Mouse (Mus musculus) midbrain, embryonic 12.5 days (tissue): ENCODE data around the gene Racgap1. TPM values are rescaled to one million over a fixed set of nuclear protein-coding genes. Genes with fewer than 3 reads are reported as not detected.

Source experiments
- ATAC-seq: fragments of 200-750 bp; cut with Nextera tagmentation; 2 replicates; pipeline ENCODE4 v1.8.0; 2017; ENCODE audit warnings: low read depth, moderate TSS enrichment, moderate library complexity; ENCODE audit not compliant: low FRiP score
- H3K27ac ChIP-seq: fragments of 300-500 bp; sonication (generic); replicated peaks from 2 replicates; pipeline ENCODE4 v1.5.1; 2016; ENCODE audit warnings: mild to moderate bottlenecking
- H3K27me3 ChIP-seq: fragments of 300-500 bp; sonication (generic); 2 replicates; pipeline ENCODE4 v1.6.1; 2016; ENCODE audit warnings: mild to moderate bottlenecking
- H3K36me3 ChIP-seq: fragments of 300-500 bp; sonication (generic); 2 replicates; pipeline ENCODE4 v1.6.1; 2016
- H3K4me1 ChIP-seq: fragments of 300-500 bp; sonication (generic); 2 replicates; pipeline ENCODE4 v1.6.1; 2016
- H3K4me2 ChIP-seq: fragments of 300-500 bp; sonication (generic); replicated peaks from 2 replicates; pipeline ENCODE4 v1.6.1; 2016; ENCODE audit warnings: mild to moderate bottlenecking, moderate library complexity
- H3K4me3 ChIP-seq: fragments of 300-500 bp; sonication (generic); 2 replicates; pipeline ENCODE4 v1.5.1; 2016; ENCODE audit warnings: mild to moderate bottlenecking
- H3K9ac ChIP-seq: fragments of 300-500 bp; sonication (generic); replicated peaks from 2 replicates; pipeline ENCODE4 v1.6.1; 2016; ENCODE audit warnings: mild to moderate bottlenecking, moderate library complexity
- H3K9me3 ChIP-seq: fragments of 300-500 bp; sonication (generic); 2 replicates; pipeline ENCODE4 v1.6.1; 2016; ENCODE audit warnings: mild to moderate bottlenecking
- WGBS: fragments of 180-500 bp; shearing (Covaris S2); methylation state at CpG from one replicate; pipeline ENCODE4 v1.1.7; 2016; 5-methylcytosine and 5-hydroxymethylcytosine counted together
- polyA plus RNA-seq: library from polyadenylated mRNA; unstranded; fragments of >200 nt; fragmentation: Nextera tagmentation; extraction: Ambion mirVana; gene quantifications from 2 replicates; pipeline ENCODE4 v1.2.1, GENCODE M21; 2016

The Racgap1 gene
- polyA plus RNA-seq, 1 experiment from 2014 or later = 223 TPM

DNA sequence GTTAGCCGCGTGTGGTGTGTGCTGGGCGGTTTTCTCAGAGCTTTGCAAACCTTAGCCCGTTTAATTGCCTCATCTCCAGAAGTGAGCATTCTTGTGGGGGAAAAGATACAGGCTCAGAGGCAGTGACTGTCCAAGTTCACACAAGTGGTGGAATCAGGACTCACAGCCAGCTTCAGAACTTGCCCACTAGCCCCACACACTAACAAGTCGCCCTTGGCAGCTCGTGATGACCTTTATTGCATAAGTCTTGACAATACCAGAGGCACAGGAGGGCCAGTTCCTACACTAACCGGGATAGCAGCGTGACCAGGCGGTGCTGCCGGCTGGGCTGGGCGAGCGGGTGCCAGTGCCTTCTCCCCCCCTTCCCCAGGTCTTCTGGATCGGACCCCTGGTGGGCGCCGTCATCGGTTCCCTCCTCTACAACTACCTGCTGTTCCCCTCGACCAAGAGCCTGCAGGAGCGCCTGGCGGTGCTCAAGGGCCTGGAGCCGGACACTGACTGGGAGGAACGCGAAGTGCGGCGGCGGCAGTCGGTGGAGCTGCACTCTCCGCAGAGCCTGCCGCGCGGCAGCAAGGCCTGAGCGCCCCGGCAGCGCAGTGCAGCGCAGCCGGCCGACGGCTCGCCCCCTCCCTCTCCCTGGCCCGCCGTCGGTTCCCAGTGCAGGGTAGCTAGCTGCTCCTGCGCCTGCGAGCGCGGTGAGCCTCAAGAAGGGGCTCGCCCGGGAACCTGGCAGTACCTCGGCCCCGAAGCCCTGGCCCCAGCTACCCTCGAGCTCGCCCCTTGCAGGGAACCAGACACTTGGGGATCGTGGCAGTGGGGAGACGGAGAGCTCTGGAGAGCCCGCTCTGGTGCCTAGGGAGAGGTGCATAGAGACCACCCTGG lies 67.8 kb downstream of the Racgap1 start:
- 3% methylated on average over 51 of the region's 54 CpGs for WGBS
- H3K9me3 ChIP-seq = no peaks in the 10 kb centered on the region
- peaks cover 21% of the 10 kb centered on the region for H3K4me1 ChIP-seq
- H3K36me3 ChIP-seq = no peaks in the 10 kb centered on the region
- H3K4me2 ChIP-seq = peak overlapping the region; percentile 56
- peak; percentile 60; the same call in 1 of the 2 replicates for ATAC-seq
- peaks cover 91% of the 10 kb centered on the region for H3K27me3 ChIP-seq
- peak overlapping the region; percentile 47 for H3K9ac ChIP-seq
- H3K4me3 ChIP-seq = peak overlapping the region; percentile 37
- H3K27ac ChIP-seq = no peak overlapping the region

DNA sequence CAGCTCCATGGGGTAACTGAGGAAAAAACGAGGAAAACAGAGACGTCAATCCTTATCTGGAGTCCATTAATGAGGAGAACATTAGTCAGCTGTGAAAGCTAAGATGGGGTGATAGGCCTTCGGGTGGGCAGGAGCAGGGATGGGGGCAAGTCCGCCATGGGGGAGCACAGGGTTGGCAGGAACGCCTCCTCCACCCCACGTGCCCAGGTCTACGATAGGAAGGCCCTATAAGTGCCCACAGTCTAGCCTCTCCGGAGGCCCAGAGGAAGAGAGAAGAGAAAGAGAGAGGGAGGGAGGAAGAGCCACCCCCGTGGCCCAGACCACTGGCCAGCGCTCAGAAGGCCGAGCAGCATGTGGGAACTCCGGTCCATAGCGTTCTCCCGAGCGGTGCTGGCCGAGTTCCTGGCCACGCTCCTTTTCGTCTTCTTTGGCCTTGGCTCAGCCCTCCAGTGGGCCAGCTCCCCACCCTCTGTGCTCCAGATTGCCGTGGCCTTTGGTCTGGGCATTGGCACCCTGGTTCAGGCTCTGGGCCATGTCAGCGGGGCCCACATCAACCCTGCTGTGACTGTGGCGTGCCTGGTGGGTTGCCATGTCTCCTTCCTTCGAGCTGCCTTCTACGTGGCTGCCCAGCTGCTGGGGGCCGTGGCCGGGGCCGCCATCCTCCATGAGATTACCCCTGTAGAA lies 72.5 kb downstream of the Racgap1 start, which contains the start of gene Aqp2:
Gene Aqp2 (plus strand): TSS at position 254 of the 684 bp plus-strand sequence.
- ATAC-seq = no peak
- no peak within 1 kb of the TSS for H3K4me2 ChIP-seq
- no peak within 1 kb of the TSS for H3K27ac ChIP-seq
- no peaks in the 10 kb centered on the region for H3K9me3 ChIP-seq
- peaks cover 52% of the 10 kb centered on the region for H3K27me3 ChIP-seq
- 86% methylated on average over 26 of the region's 26 CpGs for WGBS
- peaks cover 8% of the 10 kb centered on the region for H3K4me1 ChIP-seq
- H3K4me3 ChIP-seq = no peak within 1 kb of the TSS
- H3K9ac ChIP-seq = no peak within 1 kb of the TSS
- no peaks in the 10 kb centered on the region for H3K36me3 ChIP-seq

Other genes with a start within 250 kb of the Racgap1 start
- gene Nckap5l, start 193.9 kb downstream of the Racgap1 start, polyA plus RNA-seq = 12.9 and 15.8 TPM in 2 replicates
- gene Bcdin3d, start 176.9 kb downstream of the Racgap1 start, polyA plus RNA-seq = 19.9 and 20.1 TPM in 2 replicates
- 2.0 and 3.1 TPM in 2 replicates for gene Faim2, start 123.5 kb downstream of the Racgap1 start, polyA plus RNA-seq
- gene Aqp2, start 72.6 kb downstream of the Racgap1 start, polyA plus RNA-seq = not detected in 2 replicates
- 0.50 and 1.0 TPM in 2 replicates for gene Aqp5, start 60.9 kb downstream of the Racgap1 start, polyA plus RNA-seq
- gene Aqp6, start 50.3 kb downstream of the Racgap1 start, polyA plus RNA-seq = 0.20 TPM in 1 of 2 replicates, not detected in the other
- gene Asic1, start 18.7 kb upstream of the Racgap1 start, polyA plus RNA-seq = 36.0 and 43.7 TPM in 2 replicates
- 141 and 157 TPM in 2 replicates for gene Smarcd1, start 50.5 kb upstream of the Racgap1 start, polyA plus RNA-seq
- gene Gm17349, start 53.8 kb upstream of the Racgap1 start, polyA plus RNA-seq = not detected in 2 replicates
- 0.75 and 0.96 TPM in 2 replicates for gene Gpd1, start 65.9 kb upstream of the Racgap1 start, polyA plus RNA-seq
- 156 and 164 TPM in 2 replicates for gene Cox14, start 74.0 kb upstream of the Racgap1 start, polyA plus RNA-seq
- gene Cers5, start 121.2 kb upstream of the Racgap1 start, polyA plus RNA-seq = 57.4 and 59.6 TPM in 2 replicates
- gene Lima1, start 223.8 kb upstream of the Racgap1 start, polyA plus RNA-seq = 25.3 and 27.5 TPM in 2 replicates